Mouse (Mus musculus) small intestine, adult 2 months (tissue): ENCODE measurements around the gene Nrp1.

Experiments used
- CTCF ChIP-seq: fragments of 200-500 bp; IDR thresholded peaks from 2 replicates; pipeline ENCODE4 v1.5.1; 2012; ENCODE audit warnings: low read depth, mild to moderate bottlenecking, control low read depth, inconsistent platforms, low read length, moderate library complexity, mixed read lengths; ENCODE audit not compliant: insufficient replicate concordance, insufficient read length; ENCODE audit errors: extremely low read depth
- POLR2A ChIP-seq: fragments of 200-500 bp; IDR thresholded peaks from 2 replicates; pipeline ENCODE4 v1.6.1; 2012; ENCODE audit warnings: low read depth, mild to moderate bottlenecking, control low read depth, inconsistent platforms, low read length, moderate library complexity

GRCm38 (mm10) chr8:128457277-128457676 lies 98.9 kb downstream of the Nrp1 start:
- TF ChIP-seq POLR2A (no peak), CTCF (no peak)
